Mouse (Mus musculus): Measurements from ENCODE around the gene Dtx3.
A peak's percentile ranks its signal among the peaks of the same experiment; 100 is the strongest.

Gene Dtx3

GRCm38 (mm10) chr10:127195328-127196129, at the start of gene Dtx3:
Gene Dtx3, minus strand, starts transcription at chr10:127195728.
- DNase-seq, result peak; percentile 33

- no peak for DNase-seq
Observed at GRCm38 (mm10) chr10:127238241-127238824, 42.8 kb upstream of the Dtx3 start.

GRCm38 (mm10) chr10:127236541-127236940, 41.0 kb upstream of the Dtx3 start:
- DNase-seq, result no peak

GRCm38 (mm10) chr10:127233141-127233540, 37.6 kb upstream of the Dtx3 start:
- no peak for DNase-seq

GRCm38 (mm10) chr10:127231741-127232140, 36.2 kb upstream of the Dtx3 start:
- DNase-seq, result no peak

GRCm38 (mm10) chr10:127230693-127231092, 35.2 kb upstream of the Dtx3 start:
- DNase-seq, result no peak

- DNase-seq, result no peak
Observed at GRCm38 (mm10) chr10:127228897-127229296, 33.4 kb upstream of the Dtx3 start.

GRCm38 (mm10) chr10:127227163-127227562, 31.6 kb upstream of the Dtx3 start:
- DNase-seq, result no peak

- peak; percentile 35 for DNase-seq
Observed at GRCm38 (mm10) chr10:127226318-127226895, 30.9 kb upstream of the Dtx3 start.

GRCm38 (mm10) chr10:127225732-127226131, 30.2 kb upstream of the Dtx3 start:
- DNase-seq, result no peak

- DNase-seq, result no peak
Observed at GRCm38 (mm10) chr10:127225213-127225612, 29.7 kb upstream of the Dtx3 start.

GRCm38 (mm10) chr10:127218339-127218738, 22.8 kb upstream of the Dtx3 start:
- DNase-seq, result no peak

- no peak for DNase-seq
Observed at GRCm38 (mm10) chr10:127217177-127217576, 21.6 kb upstream of the Dtx3 start.

- DNase-seq, result no peak
Observed at GRCm38 (mm10) chr10:127216456-127216855, 20.9 kb upstream of the Dtx3 start.

- DNase-seq, result no peak
Observed at GRCm38 (mm10) chr10:127214422-127214803, 18.9 kb upstream of the Dtx3 start.

GRCm38 (mm10) chr10:127213704-127214421, 18.3 kb upstream of the Dtx3 start:
- DNase-seq, result no peak

- no peak for DNase-seq
Observed at GRCm38 (mm10) chr10:127213272-127213671, 17.7 kb upstream of the Dtx3 start.

- DNase-seq, result peak; percentile 96
Observed at GRCm38 (mm10) chr10:127211414-127211854, 15.9 kb upstream of the Dtx3 start, which contains the start of gene Pip4k2c. Gene Pip4k2c, minus strand, starts transcription at chr10:127211585.

GRCm38 (mm10) chr10:127210961-127211405, 15.5 kb upstream of the Dtx3 start:
- peak; percentile 91 for DNase-seq

GRCm38 (mm10) chr10:127209928-127210570, 14.5 kb upstream of the Dtx3 start:
- no peak for DNase-seq

- DNase-seq, result no peak
Observed at GRCm38 (mm10) chr10:127208921-127209320, 13.4 kb upstream of the Dtx3 start.

- no peak for DNase-seq
Observed at GRCm38 (mm10) chr10:127205373-127205772, 9.8 kb upstream of the Dtx3 start.

- no peak for DNase-seq
Observed at GRCm38 (mm10) chr10:127204589-127204988, 9.1 kb upstream of the Dtx3 start.
